Mouse (Mus musculus) heart, adult 10 weeks (tissue): ENCODE results near the gene Gm3460. TPM values are rescaled to one million over a fixed set of nuclear protein-coding genes. Genes with fewer than 3 reads are reported as not detected.

Experiments used
- polyA plus RNA-seq: library from polyadenylated mRNA; stranded (reverse); fragments of 350-450 nt; fragmentation: Illumina TruSeq; extraction: RNeasy Lipid Tissue Mini Kit (QIAGEN cat#74804); gene quantifications from one replicate; pipeline ENCODE4 v1.2.3, GENCODE M21; 2014; ENCODE audit warnings: low read depth, low replicate concordance

The Gm3460 gene
- not detected for polyA plus RNA-seq

DNA sequence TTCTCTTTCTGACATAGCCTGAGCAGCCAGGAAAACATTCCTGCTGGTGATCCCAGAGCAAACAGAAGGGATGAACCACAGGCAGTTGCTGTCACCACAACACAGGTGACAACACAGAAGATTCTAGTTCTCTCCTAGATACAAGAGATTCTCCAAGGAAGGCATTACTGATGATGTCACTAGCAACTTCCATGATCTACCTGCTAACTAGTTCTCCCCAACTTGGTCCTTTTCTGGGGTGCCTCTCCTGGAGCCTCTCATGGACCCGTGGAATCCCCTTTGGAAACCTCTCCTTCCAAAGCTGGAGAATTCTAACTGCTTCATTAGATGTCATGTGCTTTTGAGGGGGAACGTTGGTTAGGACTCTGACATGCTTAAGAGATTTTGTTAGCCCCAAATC lies at the start of gene Gm3460:
Gene Gm3460 (minus strand): TSS at position 101 of the 400 bp plus-strand sequence.

GRCm38 (mm10) chr14:6590513-6590912 lies 31.7 kb downstream of the Gm3460 start, which contains the start of gene Gm3629:
TSS of gene Gm3629 (minus strand) at chr14:6590613.

Other genes starting within 250 kb of the Gm3460 start
- not detected for gene Gm16440, start 232.1 kb downstream of the Gm3460 start, polyA plus RNA-seq
- gene Gm3591, start 209.9 kb downstream of the Gm3460 start, polyA plus RNA-seq: 0.34 TPM
- gene Gm3594, start 177.8 kb downstream of the Gm3460 start, polyA plus RNA-seq: not detected
- gene Gm8356, start 85.1 kb downstream of the Gm3460 start, polyA plus RNA-seq: not detected
- not detected for gene Gm3629, start 31.8 kb downstream of the Gm3460 start, polyA plus RNA-seq
- not detected for gene Gm10251, start 61.8 kb upstream of the Gm3460 start, polyA plus RNA-seq
- gene Gm8050, start 97.8 kb upstream of the Gm3460 start, polyA plus RNA-seq: not detected
- gene Gm3636, start 119.9 kb upstream of the Gm3460 start, polyA plus RNA-seq: 1.7 TPM
- gene Gm8362, start 152.0 kb upstream of the Gm3460 start, polyA plus RNA-seq: not detected
- gene Gm3642, start 217.9 kb upstream of the Gm3460 start, polyA plus RNA-seq: not detected